Mouse (Mus musculus) kidney, postnatal 0 days (tissue): ENCODE measurements at regions not wholly inside any gene's neighbourhood (a gene's known extent, or its start where the extent isn't known, plus 50 kb on each side); places are given as distances from the start of the nearest gene placed in this dataset.

Experiments
- ATAC-seq: fragments of 200-750 bp; cut with Nextera tagmentation; replicated peaks from 2 replicates; pipeline ENCODE4 v1.8.0; 2017; ENCODE audit warnings: low read depth, moderate number of reproducible peaks, moderate TSS enrichment, moderate library complexity; ENCODE audit not compliant: low FRiP score
- DNase-seq: peaks from one replicate; pipeline ENCODE4 v3.0.0-alpha.2; 2016; ENCODE audit warnings: low spot score
- H3K27ac ChIP-seq: fragments of 300-500 bp; sonication (generic); 2 replicates; pipeline ENCODE4 v1.5.1; 2014; ENCODE audit warnings: mild to moderate bottlenecking
- H3K27me3 ChIP-seq: fragments of 300-500 bp; sonication (generic); 2 replicates; pipeline ENCODE4 v1.6.1; 2014; ENCODE audit warnings: low read length, mixed read lengths; ENCODE audit not compliant: insufficient read depth
- H3K36me3 ChIP-seq: fragments of 300-500 bp; sonication (generic); 2 replicates; pipeline ENCODE4 v1.6.1; 2014; ENCODE audit warnings: low read length, mixed read lengths; ENCODE audit not compliant: insufficient read depth
- H3K4me1 ChIP-seq: fragments of 300-500 bp; sonication (generic); replicated peaks from 2 replicates; pipeline ENCODE4 v1.6.1; 2014; ENCODE audit warnings: antibody characterized with exemption, low read length, mixed read lengths; ENCODE audit not compliant: insufficient read depth
- H3K4me2 ChIP-seq: fragments of 300-500 bp; sonication (generic); 2 replicates; pipeline ENCODE4 v1.6.1; 2014; ENCODE audit warnings: mild to moderate bottlenecking, low read length, moderate library complexity, mixed read lengths
- H3K4me3 ChIP-seq: fragments of 300-500 bp; sonication (generic); replicated peaks from 2 replicates; pipeline ENCODE4 v1.5.1; 2014; ENCODE audit warnings: low read depth, low read length
- H3K9ac ChIP-seq: fragments of 300-500 bp; sonication (generic); 2 replicates; pipeline ENCODE4 v1.6.1; 2014; ENCODE audit warnings: low read depth, low read length
- H3K9me3 ChIP-seq: fragments of 300-500 bp; sonication (generic); replicated peaks from 2 replicates; pipeline ENCODE4 v1.6.1; 2016; ENCODE audit warnings: low read length, inconsistent platforms, mixed read lengths
- CTCF ChIP-seq: IDR thresholded peaks from 2 replicates; pipeline ENCODE4 v1.5.1; 2016; ENCODE audit warnings: antibody characterized with exemption, low read depth, mild to moderate bottlenecking, moderate library complexity
- WGBS: fragments of 180-500 bp; shearing (Covaris S2); extraction: QIAGEN DNeasy Blood & Tissue Kit; methylation state at CpG from one replicate; pipeline ENCODE4 v1.1.7; 2014; 5-methylcytosine and 5-hydroxymethylcytosine counted together

GRCm38 (mm10) chr10:55416304-55416703, 690.4 kb upstream of the Msl3l2 start:
- TF ChIP-seq CTCF: no peak
- ATAC-seq (no peak), DNase-seq (no peak)
- H3K9ac ChIP-seq: no peak overlapping the region
- H3K9me3 ChIP-seq: no peaks in the 10 kb centered on the region
- 20% methylated on average over 1 of the region's 1 CpGs for WGBS
- no peak overlapping the region for H3K4me3 ChIP-seq
- no peaks in the 10 kb centered on the region for H3K4me1 ChIP-seq
- H3K27me3 ChIP-seq: no peaks in the 10 kb centered on the region
- no peaks in the 10 kb centered on the region for H3K36me3 ChIP-seq
- H3K27ac ChIP-seq: no peak overlapping the region
- no peak overlapping the region for H3K4me2 ChIP-seq

- no peaks in the 10 kb centered on the region for H3K36me3 ChIP-seq
- TF ChIP-seq CTCF: no peak
- no peak overlapping the region for H3K4me3 ChIP-seq
- no peak for DNase-seq
- H3K4me1 ChIP-seq: no peaks in the 10 kb centered on the region
- no peak for ATAC-seq
- no peaks in the 10 kb centered on the region for H3K9me3 ChIP-seq
- H3K9ac ChIP-seq: no peak overlapping the region
- no peak overlapping the region for H3K4me2 ChIP-seq
- H3K27me3 ChIP-seq: no peaks in the 10 kb centered on the region
- H3K27ac ChIP-seq: no peak overlapping the region
Measured at GRCm38 (mm10) chr10:55416769-55417168, 689.9 kb upstream of the Msl3l2 start.

- H3K9me3 ChIP-seq: no peaks in the 10 kb centered on the region
- no peak overlapping the region for H3K4me3 ChIP-seq
- no peak overlapping the region for H3K27ac ChIP-seq
- H3K36me3 ChIP-seq: no peaks in the 10 kb centered on the region
- no peaks in the 10 kb centered on the region for H3K4me1 ChIP-seq
- H3K9ac ChIP-seq: no peak overlapping the region
- H3K4me2 ChIP-seq: no peak overlapping the region
- DNase-seq (no peak), ATAC-seq (no peak)
- no peaks in the 10 kb centered on the region for H3K27me3 ChIP-seq
- TF ChIP-seq CTCF: no peak
Measured at GRCm38 (mm10) chr10:55422391-55422790, 684.3 kb upstream of the Msl3l2 start.

GRCm38 (mm10) chr10:55424943-55425342, 681.8 kb upstream of the Msl3l2 start:
- peak; percentile 9 for DNase-seq
- no peak for ATAC-seq
- TF ChIP-seq CTCF: no peak
- no peak overlapping the region for H3K4me2 ChIP-seq
- H3K27me3 ChIP-seq: no peaks in the 10 kb centered on the region
- no peaks in the 10 kb centered on the region for H3K36me3 ChIP-seq
- H3K9ac ChIP-seq: no peak overlapping the region
- 45% methylated on average over 4 of the region's 4 CpGs for WGBS
- no peak overlapping the region for H3K4me3 ChIP-seq
- no peaks in the 10 kb centered on the region for H3K9me3 ChIP-seq
- no peak overlapping the region for H3K27ac ChIP-seq
- no peaks in the 10 kb centered on the region for H3K4me1 ChIP-seq
